Mouse (Mus musculus) myocyte (in vitro differentiated cells): ENCODE measurements around the gene Dpp6. TPM values are rescaled to one million over a fixed set of nuclear protein-coding genes. Genes with fewer than 3 reads are reported as not detected.

Experiments
- H3K27me3 ChIP-seq: one replicate; pipeline ENCODE4 v1.6.1; 2011; ENCODE audit not compliant: control insufficient read depth, insufficient read depth, insufficient read length
- H3K36me3 ChIP-seq: one replicate; pipeline ENCODE4 v1.6.1; 2011; ENCODE audit not compliant: control insufficient read depth, insufficient read depth
- H3K4me2 ChIP-seq: one replicate; pipeline ENCODE4 v1.6.1; 2011; ENCODE audit warnings: low read depth, control low read depth
- H3K4me3 ChIP-seq: one replicate; pipeline ENCODE4 v1.5.1; 2011; ENCODE audit warnings: mild to moderate bottlenecking, control low read depth, moderate library complexity
- H3K79me2 ChIP-seq: one replicate; pipeline ENCODE4 v1.6.1; 2011; ENCODE audit not compliant: control insufficient read depth, insufficient read depth
- H3ac ChIP-seq: one replicate; pipeline ENCODE4 v1.6.1; 2011; ENCODE audit not compliant: control insufficient read depth, insufficient read length
- CEBPB ChIP-seq: IDR thresholded peaks from 2 replicates; pipeline ENCODE4 v1.6.1; 2011; ENCODE audit warnings: mild to moderate bottlenecking, moderate library complexity; ENCODE audit not compliant: poor library complexity, insufficient read depth, severe bottlenecking
- E2F4 ChIP-seq: IDR thresholded peaks from one replicate; pipeline ENCODE4 v1.6.1; 2011; ENCODE audit warnings: mild to moderate bottlenecking, control low read depth, moderate library complexity; ENCODE audit not compliant: insufficient read depth
- MAX ChIP-seq: IDR thresholded peaks from one replicate; pipeline ENCODE4 v1.6.1; 2011; ENCODE audit warnings: low read depth, mild to moderate bottlenecking, control low read depth
- MYOD1 ChIP-seq, 3 experiments: IDR thresholded peaks; one replicate each; pipeline ENCODE4 v1.6.1; 2011; ENCODE audit warnings: control low read depth in 2 of 3, low read depth in 2 of 3, mild to moderate bottlenecking in 2 of 3, moderate library complexity in 1 of 3; ENCODE audit not compliant: insufficient read length in 2 of 3, control insufficient read depth in 1 of 3
- MYOG ChIP-seq, 3 experiments: IDR thresholded peaks; one replicate each; pipeline ENCODE4 v1.6.1; 2011; ENCODE audit warnings: control low read depth in 2 of 3, low read depth in 2 of 3, mild to moderate bottlenecking in 2 of 3; ENCODE audit not compliant: insufficient read length in 2 of 3, control insufficient read depth in 1 of 3, insufficient read depth in 1 of 3
- POLR2A ChIP-seq: IDR thresholded peaks from one replicate; pipeline ENCODE4 v1.6.1; 2011; ENCODE audit warnings: low read depth, mild to moderate bottlenecking, control low read depth, moderate library complexity; ENCODE audit not compliant: insufficient read length
- POLR2AphosphoS2 ChIP-seq: IDR thresholded peaks from one replicate; pipeline ENCODE4 v1.6.1; 2011; ENCODE audit warnings: low read depth, control low read depth; ENCODE audit not compliant: insufficient read length
- REST ChIP-seq: IDR thresholded peaks from one replicate; pipeline ENCODE4 v1.6.1; 2011; ENCODE audit warnings: mild to moderate bottlenecking, control low read depth, moderate library complexity; ENCODE audit not compliant: insufficient read depth, insufficient read length
- SRF ChIP-seq: IDR thresholded peaks from one replicate; pipeline ENCODE4 v1.6.1; 2011; ENCODE audit warnings: low read depth; ENCODE audit not compliant: control insufficient read depth, insufficient read length
- TCF12 ChIP-seq: IDR thresholded peaks from one replicate; pipeline ENCODE4 v1.6.1; 2011; ENCODE audit warnings: mild to moderate bottlenecking, control low read depth; ENCODE audit not compliant: poor library complexity, insufficient read depth, severe bottlenecking
- TCF3 ChIP-seq: IDR thresholded peaks from one replicate; pipeline ENCODE4 v1.6.1; 2011; ENCODE audit warnings: low read depth, control low read depth; ENCODE audit not compliant: insufficient read length
- USF1 ChIP-seq: IDR thresholded peaks from one replicate; pipeline ENCODE4 v1.6.1; 2011; ENCODE audit warnings: low read depth, mild to moderate bottlenecking, control low read depth, moderate library complexity
- polyA plus RNA-seq: library from polyadenylated mRNA; unstranded; fragments of >200 nt; fragmentation: generic; extraction: Trizol; gene quantifications from one replicate; pipeline ENCODE4 v1.2.1, GENCODE M21; 2012; ENCODE audit warnings: missing spikeins

The Dpp6 gene
- polyA plus RNA-seq, 1 experiment = 0.06 TPM

DNA sequence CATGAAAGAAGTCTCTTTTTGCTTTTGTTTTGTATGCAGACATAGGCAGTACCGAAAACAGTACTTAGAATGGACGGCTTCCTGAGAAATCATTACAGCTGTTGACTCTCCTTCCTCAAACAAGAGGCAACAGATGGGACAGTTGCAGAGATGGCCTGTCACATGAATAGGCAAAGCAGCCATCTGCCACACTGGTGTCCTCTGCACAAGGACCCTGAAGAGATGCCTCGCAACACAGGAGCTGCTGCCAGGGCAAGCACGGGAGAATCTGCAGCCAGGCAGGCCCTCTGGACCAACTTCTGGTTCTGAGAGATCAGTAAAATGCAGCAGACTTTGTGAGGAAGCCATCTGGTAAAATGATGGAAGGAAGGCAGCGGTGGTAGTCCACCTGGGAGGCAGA is 950.9 kb downstream of the Dpp6 start:
- Histone ChIP-seq H3K79me2 (peaks cover 12% of the 10 kb centered on the region), H3ac (no peak overlapping the region), H3K36me3 (peaks cover 28% of the 10 kb centered on the region), H3K4me3 (no peak overlapping the region), H3K4me2 (no peak overlapping the region), H3K27me3 (no peaks in the 10 kb centered on the region)
- TF ChIP-seq MYOD1 (IDR thresholded peaks at IDR 0.05; ENCODE audit: control insufficient read depth in 1 of 3, insufficient read length in 2 of 3, low read depth in 2 of 3) (no peak), REST (no peak), SRF (no peak), MYOG (IDR thresholded peaks at IDR 0.05; ENCODE audit: control insufficient read depth in 1 of 3, insufficient read depth in 1 of 3, insufficient read length in 2 of 3, low read depth in 2 of 3) (no peak), POLR2A (no peak), E2F4 (no peak), CEBPB (no peak), TCF3 (no peak), USF1 (no peak), TCF12 (no peak), POLR2AphosphoS2 (no peak), MAX (no peak)
